Mouse (Mus musculus): ENCODE measurements around the gene Cspg4.
"Not testable (repeated sequence)": the region's sequence is repeated elsewhere in the genome, so short reads cannot be mapped to it uniquely, and the experiment has no call there.

GRCm38 (mm10) chr9:56947481-56947880 lies 82.6 kb downstream of the Cspg4 start:
- TF ChIP-seq MAX (IDR thresholded peaks at IDR 0.05; ENCODE audit: low read depth); USF1 (IDR thresholded peaks at IDR 0.05; ENCODE audit: low read depth); POLR2A (IDR thresholded peaks at IDR 0.05; ENCODE audit: insufficient read length, low read depth): not testable (repeated sequence)
